Mouse (Mus musculus): ENCODE results near the gene Gm42688. TPM values are rescaled to one million over a fixed set of nuclear protein-coding genes. Genes with fewer than 3 reads are reported as not detected.

The Gm42688 gene
- polyA plus RNA-seq, 1 experiment from 2014 or later, result 2.4 TPM

GRCm38 (mm10) chr6:83077630-83078323 is 23.6 kb upstream of the Gm42688 start, which contains the start of gene Pcgf1:
Pcgf1 (plus strand) TSS chr6:83077869.
- under 1% methylated on average over 54 of the region's 54 CpGs for WGBS
- H3K4me3 ChIP-seq (ENCODE audit: low read depth, low read length), result peak within 1 kb of the TSS; percentile 72
- H3K4me1 ChIP-seq (ENCODE audit: control insufficient read depth, insufficient read depth, low read length), result peaks cover 4% of the 10 kb centered on the region; the same call in 1 of the 2 replicates
- peaks cover 19% of the 10 kb centered on the region for H3K27me3 ChIP-seq (ENCODE audit: control insufficient read depth, insufficient read depth, low read length)
- ATAC-seq (ENCODE audit: insufficient number of reproducible peaks, low FRiP score, low TSS enrichment, low read depth) (peak; percentile 88), DNase-seq (ENCODE audit: low spot score) (no peak)
- no peaks in the 10 kb centered on the region for H3K9me3 ChIP-seq (ENCODE audit: control insufficient read depth, low read length)
- peak within 1 kb of the TSS; percentile 80 for H3K27ac ChIP-seq (replicated peaks; ENCODE audit: low read depth, low read length)
- peak within 1 kb of the TSS; percentile 79 for H3K9ac ChIP-seq (ENCODE audit: low read length)
- 0 out of 2 replicates have a peak, but pooled peaks cover 4% of the 10 kb centered on the region for H3K36me3 ChIP-seq (ENCODE audit: control insufficient read depth, insufficient read depth, low read length)
- H3K4me2 ChIP-seq (ENCODE audit: low read depth, severe bottlenecking), result peak within 1 kb of the TSS; percentile 99

GRCm38 (mm10) chr6:83078324-83078858 is 23.0 kb upstream of the Gm42688 start:
- H3K4me2 ChIP-seq (ENCODE audit: low read depth, severe bottlenecking), result peak overlapping the region; percentile 99
- no peaks in the 10 kb centered on the region for H3K9me3 ChIP-seq (ENCODE audit: control insufficient read depth, low read length)
- H3K4me3 ChIP-seq (ENCODE audit: low read depth, low read length), result peak overlapping the region; percentile 72
- H3K36me3 ChIP-seq (ENCODE audit: control insufficient read depth, insufficient read depth, low read length), result 0 out of 2 replicates have a peak, but pooled peaks cover 4% of the 10 kb centered on the region
- WGBS, result under 1% methylated on average over 46 of the region's 46 CpGs
- no peak overlapping the region; the same call in 1 of the 2 replicates for H3K27ac ChIP-seq (replicated peaks; ENCODE audit: low read depth, low read length)
- peaks cover 14% of the 10 kb centered on the region for H3K27me3 ChIP-seq (ENCODE audit: control insufficient read depth, insufficient read depth, low read length)
- peak overlapping the region; percentile 79 for H3K9ac ChIP-seq (ENCODE audit: low read length)
- DNase-seq (ENCODE audit: low spot score) (peak; percentile 100), ATAC-seq (ENCODE audit: insufficient number of reproducible peaks, low FRiP score, low TSS enrichment, low read depth) (peak; percentile 81)
- H3K4me1 ChIP-seq (ENCODE audit: control insufficient read depth, insufficient read depth, low read length), result peaks cover 7% of the 10 kb centered on the region; the same call in 1 of the 2 replicates

GRCm38 (mm10) chr6:83080210-83080609 is 21.2 kb upstream of the Gm42688 start:
- H3K9ac ChIP-seq (ENCODE audit: low read length), result no peak overlapping the region
- H3K27me3 ChIP-seq (ENCODE audit: control insufficient read depth, insufficient read depth, low read length), result peaks cover 10% of the 10 kb centered on the region; the same call in 1 of the 2 replicates
- no peak overlapping the region for H3K27ac ChIP-seq (replicated peaks; ENCODE audit: low read depth, low read length)
- no peak overlapping the region for H3K4me3 ChIP-seq (ENCODE audit: low read depth, low read length)
- WGBS, result 91% methylated on average over 5 of the region's 5 CpGs
- H3K4me2 ChIP-seq (ENCODE audit: low read depth, severe bottlenecking), result no peak overlapping the region
- no peak for ATAC-seq (ENCODE audit: insufficient number of reproducible peaks, low FRiP score, low TSS enrichment, low read depth)
- H3K4me1 ChIP-seq (ENCODE audit: control insufficient read depth, insufficient read depth, low read length), result peaks cover 18% of the 10 kb centered on the region
- no peak for DNase-seq (ENCODE audit: low spot score)
- H3K36me3 ChIP-seq (ENCODE audit: control insufficient read depth, insufficient read depth, low read length), result 0 out of 2 replicates have a peak, but pooled peaks cover 4% of the 10 kb centered on the region
- H3K9me3 ChIP-seq (ENCODE audit: control insufficient read depth, low read length), result no peaks in the 10 kb centered on the region

GRCm38 (mm10) chr6:83083497-83083896 is 17.9 kb upstream of the Gm42688 start:
- peaks cover 36% of the 10 kb centered on the region for H3K4me1 ChIP-seq (ENCODE audit: control insufficient read depth, insufficient read depth, low read length)
- 18% methylated on average over 5 of the region's 5 CpGs for WGBS

GRCm38 (mm10) chr6:83084477-83084876 is 16.9 kb upstream of the Gm42688 start:
- peak overlapping the region; percentile 15; the same call in 1 of the 2 replicates for H3K4me2 ChIP-seq (ENCODE audit: low read depth, severe bottlenecking)
- DNase-seq (ENCODE audit: low spot score) (no peak), ATAC-seq (ENCODE audit: insufficient number of reproducible peaks, low FRiP score, low TSS enrichment, low read depth) (no peak)
- no peaks in the 10 kb centered on the region for H3K9me3 ChIP-seq (ENCODE audit: control insufficient read depth, low read length)
- no peak overlapping the region for H3K4me3 ChIP-seq (ENCODE audit: low read depth, low read length)
- H3K4me1 ChIP-seq (ENCODE audit: control insufficient read depth, insufficient read depth, low read length), result peaks cover 31% of the 10 kb centered on the region
- H3K27ac ChIP-seq (replicated peaks; ENCODE audit: low read depth, low read length), result no peak overlapping the region
- no peak overlapping the region for H3K9ac ChIP-seq (ENCODE audit: low read length)
- H3K27me3 ChIP-seq (ENCODE audit: control insufficient read depth, insufficient read depth, low read length), result peaks cover 45% of the 10 kb centered on the region
- 0 out of 2 replicates have a peak, but pooled peaks cover 4% of the 10 kb centered on the region for H3K36me3 ChIP-seq (ENCODE audit: control insufficient read depth, insufficient read depth, low read length)
- 6% methylated on average over 6 of the region's 6 CpGs for whole genome bisulfite sequencing

More at GRCm38 (mm10) chr6:83083497-83083896, 17.9 kb upstream of the Gm42688 start:
- Histone ChIP-seq H3K9ac (ENCODE audit: low read length) (no peak overlapping the region; the same call in 1 of the 2 replicates), H3K36me3 (ENCODE audit: control insufficient read depth, insufficient read depth, low read length) (0 out of 2 replicates have a peak, but pooled peaks cover 4% of the 10 kb centered on the region), H3K4me2 (ENCODE audit: low read depth, severe bottlenecking) (no peak overlapping the region), H3K9me3 (ENCODE audit: control insufficient read depth, low read length) (no peaks in the 10 kb centered on the region), H3K27me3 (ENCODE audit: control insufficient read depth, insufficient read depth, low read length) (peaks cover 40% of the 10 kb centered on the region), H3K4me3 (ENCODE audit: low read depth, low read length) (no peak overlapping the region), H3K27ac (replicated peaks; ENCODE audit: low read depth, low read length) (no peak overlapping the region)
- DNase-seq (ENCODE audit: low spot score) (no peak), ATAC-seq (ENCODE audit: insufficient number of reproducible peaks, low FRiP score, low TSS enrichment, low read depth) (no peak)

- no peak within 1 kb of the TSS for H3K27ac ChIP-seq (replicated peaks; ENCODE audit: low read depth, low read length)
These were observed 15.0 kb upstream of the Gm42688 start, which contains the start of gene Lbx2 for GRCm38 (mm10) chr6:83086121-83087035. Lbx2 (plus strand) TSS chr6:83086367.

GRCm38 (mm10) chr6:83087205-83087925 is 14.1 kb upstream of the Gm42688 start:
- Histone ChIP-seq H3K4me3 (ENCODE audit: low read depth, low read length) (peak overlapping the region; percentile 16; the same call in 1 of the 2 replicates), H3K9me3 (ENCODE audit: control insufficient read depth, low read length) (no peaks in the 10 kb centered on the region), H3K27ac (replicated peaks; ENCODE audit: low read depth, low read length) (no peak overlapping the region), H3K36me3 (ENCODE audit: control insufficient read depth, insufficient read depth, low read length) (0 out of 2 replicates have a peak, but pooled peaks cover 2% of the 10 kb centered on the region), H3K27me3 (ENCODE audit: control insufficient read depth, insufficient read depth, low read length) (peaks cover 49% of the 10 kb centered on the region), H3K4me2 (ENCODE audit: low read depth, severe bottlenecking) (peak overlapping the region; percentile 41), H3K9ac (ENCODE audit: low read length) (no peak overlapping the region), H3K4me1 (ENCODE audit: control insufficient read depth, insufficient read depth, low read length) (peaks cover 31% of the 10 kb centered on the region)
- WGBS, result 2% methylated on average over 47 of the region's 47 CpGs
- DNase-seq (ENCODE audit: low spot score) (peak; percentile 59), ATAC-seq (ENCODE audit: insufficient number of reproducible peaks, low FRiP score, low TSS enrichment, low read depth) (no peak)

More at GRCm38 (mm10) chr6:83086121-83087035, 15.0 kb upstream of the Gm42688 start, which contains the start of gene Lbx2:
- WGBS, result 1% methylated on average over 42 of the region's 42 CpGs
- Histone ChIP-seq H3K9me3 (ENCODE audit: control insufficient read depth, low read length) (no peaks in the 10 kb centered on the region), H3K4me3 (ENCODE audit: low read depth, low read length) (peak within 1 kb of the TSS; percentile 22), H3K4me2 (ENCODE audit: low read depth, severe bottlenecking) (peak within 1 kb of the TSS; percentile 50), H3K9ac (ENCODE audit: low read length) (peak within 1 kb of the TSS; percentile 34; the same call in 1 of the 2 replicates), H3K27me3 (ENCODE audit: control insufficient read depth, insufficient read depth, low read length) (peaks cover 49% of the 10 kb centered on the region), H3K36me3 (ENCODE audit: control insufficient read depth, insufficient read depth, low read length) (0 out of 2 replicates have a peak, but pooled peaks cover 2% of the 10 kb centered on the region), H3K4me1 (ENCODE audit: control insufficient read depth, insufficient read depth, low read length) (peaks cover 31% of the 10 kb centered on the region)
- no peak for ATAC-seq (ENCODE audit: insufficient number of reproducible peaks, low FRiP score, low TSS enrichment, low read depth)
- peak; percentile 55 for DNase-seq (ENCODE audit: low spot score)

Measured in limb, embryonic 11.5 days (tissue).